Comparison of ENCODE assay signal across 16 mouse cellular contexts in genomic region chr9:113378525-113378924, GRCm38 (mm10).
"Had no signal": no experiment of that assay in that cellular context is flagged by ENCODE, and none has a peak within 500 bp of the region (broad histone marks: within the 10 kb centered on the region; RNA-seq: fewer than 3 reads in every experiment).

No protein-coding gene starts in this region.

- DNase-seq: kidney, adult 18-20 months; kidney, adult 9 months; kidney, postnatal 14 days; kidney, postnatal 4 days; liver, embryonic 13.5 days; lung, adult 2 months; lung, postnatal 14 days; lung, postnatal 4 days; midbrain, embryonic 14.5 days; retina, postnatal 1 day; thymus, adult 2 months; thymus, postnatal 14 days; thymus, postnatal 4 days had no signal

- H3K4me2 ChIP-seq: liver, embryonic 13.5 days; midbrain, embryonic 11.5 days; neural tube, embryonic 12.5 days had no signal

- H3K9me3 ChIP-seq: neural tube, embryonic 12.5 days had no signal

- H3K27me3 ChIP-seq: liver, embryonic 13.5 days; neural tube, embryonic 12.5 days had no signal

- H3K4me1 ChIP-seq: liver, embryonic 13.5 days had no signal

- H3K36me3 ChIP-seq: liver, embryonic 13.5 days; neural tube, embryonic 12.5 days had no signal

- H3K27ac ChIP-seq: liver, embryonic 13.5 days; neural tube, embryonic 12.5 days; stomach, postnatal 0 days had no signal

- H3K4me3 ChIP-seq: liver, embryonic 13.5 days; neural tube, embryonic 12.5 days had no signal

- H3K9ac ChIP-seq: liver, embryonic 13.5 days; neural tube, embryonic 12.5 days had no signal
